Mouse (Mus musculus) adrenal gland, adult 8-10 months (tissue): ENCODE measurements around the gene Rabl3. TPM values are rescaled to one million over a fixed set of nuclear protein-coding genes. Genes with fewer than 3 reads are reported as not detected.

ENCODE experiments used
- DNase-seq: peaks from one replicate; pipeline ENCODE4 v3.0.0; 2022
- total RNA-seq, 4 experiments: library from RNA; stranded (reverse); gene quantifications; 2 replicates each; pipeline ENCODE4 v1.2.4; 2022

Rabl3 gene
- total RNA-seq: 10 to 100 TPM in 2 of 4 experiments, 1 to 10 TPM in 2; 9.3 to 15.2 (median 10.7) TPM

DNA sequence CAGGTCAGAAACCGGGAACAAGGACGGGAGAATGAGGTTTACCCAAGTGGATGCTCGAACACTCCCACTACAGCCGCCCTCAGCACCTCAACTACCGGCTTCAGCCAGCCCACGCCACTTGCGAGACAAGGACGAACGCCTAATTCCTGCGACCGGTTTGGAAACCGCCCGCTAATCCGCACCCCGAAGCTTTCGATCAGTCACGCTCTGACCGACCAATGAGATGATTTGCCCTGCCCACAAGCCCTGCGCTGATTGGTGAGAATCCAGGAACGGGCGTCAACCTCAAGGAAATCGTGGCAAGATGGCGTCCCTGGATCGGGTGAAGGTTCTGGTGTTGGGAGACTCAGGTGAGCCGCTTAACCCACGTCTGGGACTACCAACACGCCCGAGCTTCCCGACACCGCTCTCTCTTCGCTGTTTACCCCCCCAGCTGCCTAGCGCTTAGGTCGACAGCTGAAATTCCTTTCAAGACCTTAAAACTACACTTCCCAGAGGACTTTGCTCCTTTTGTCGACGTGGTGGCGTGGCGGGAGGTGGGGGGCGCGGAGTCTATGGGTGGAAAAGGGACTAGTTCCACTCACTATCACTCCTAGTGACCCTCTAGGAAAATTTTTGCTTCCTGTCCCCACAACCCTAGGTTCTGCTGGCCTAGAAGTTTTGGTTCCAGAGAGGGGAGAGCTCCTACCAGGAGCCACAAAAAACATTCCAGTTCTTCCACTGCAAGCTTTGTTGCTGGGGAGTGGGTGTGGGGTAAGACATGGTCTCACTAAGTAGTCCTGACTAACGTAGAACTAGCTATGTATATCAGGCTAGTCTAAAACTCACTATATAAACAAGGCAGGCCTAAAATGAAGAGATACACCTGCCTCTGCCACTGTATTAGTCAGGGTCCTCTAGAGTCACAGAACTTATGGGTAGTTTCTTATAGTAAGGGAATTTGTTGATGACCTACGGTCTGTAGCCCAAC is at the start of gene Rabl3, which contains the start of gene Gtf2e1:
Gene Rabl3, plus strand, starts transcription at position 275 of the 970 bp plus-strand sequence.
Gene Gtf2e1, minus strand, starts transcription at position 179 of the 970 bp plus-strand sequence.
- peak; percentile 98 for DNase-seq

DNA sequence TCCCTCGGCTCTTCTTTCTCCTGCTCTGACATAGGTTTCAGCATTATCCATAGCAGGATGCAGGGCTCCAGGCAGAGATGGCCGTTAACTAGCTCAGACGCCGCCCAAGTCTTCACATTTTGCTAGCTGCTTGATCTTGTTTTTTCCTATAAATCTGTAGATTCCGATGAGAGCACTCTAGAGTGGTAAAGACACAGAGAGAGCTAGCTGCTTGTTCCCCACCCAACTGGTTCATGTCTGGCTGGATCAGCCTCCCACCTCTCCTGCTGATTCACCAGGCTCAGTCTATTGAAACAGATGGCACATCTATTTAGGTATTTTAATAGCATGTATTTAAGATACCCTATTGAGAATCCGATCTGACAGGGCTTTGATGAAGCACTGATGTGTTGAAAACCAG is 44.7 kb upstream of the Rabl3 start:
- DNase-seq: no peak

DNA sequence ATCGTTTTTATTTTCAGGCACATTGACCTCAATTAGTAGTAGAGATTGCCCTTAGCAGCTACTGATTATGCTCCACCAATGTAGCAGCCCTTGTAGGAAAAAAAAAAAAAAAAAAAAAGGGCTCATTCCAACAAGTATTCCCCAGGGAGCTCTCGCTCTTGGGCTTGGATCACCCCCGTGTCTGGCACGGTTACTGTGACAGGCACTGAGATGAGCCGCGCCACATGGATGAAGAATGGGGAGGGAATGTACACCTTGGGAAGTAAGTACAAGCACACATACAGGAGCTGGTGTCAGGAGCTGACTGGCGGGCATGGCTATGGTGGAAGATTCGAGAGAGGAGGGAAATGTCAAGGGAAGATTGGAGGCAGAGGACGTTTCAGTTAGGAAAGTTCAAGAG is 41.1 kb upstream of the Rabl3 start:
- DNase-seq: no peak

DNA sequence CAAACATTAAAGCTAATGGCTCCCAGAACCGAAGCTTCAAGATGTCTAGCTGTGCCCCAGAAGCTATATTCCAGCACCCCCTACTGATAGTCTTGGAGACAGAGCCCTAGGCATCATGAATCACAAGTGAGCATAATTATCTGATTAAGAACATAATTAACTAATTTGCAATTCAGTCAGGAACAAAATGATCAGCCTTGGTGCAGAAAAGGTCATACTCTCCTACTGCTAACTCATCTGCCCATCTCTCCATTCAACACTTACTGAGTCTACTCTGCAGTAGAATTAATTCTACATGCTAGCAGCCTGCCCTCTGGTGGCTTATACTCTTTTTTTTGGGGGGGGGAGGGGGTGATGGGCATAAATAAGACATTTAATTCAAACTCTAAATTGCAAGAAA is 35.2 kb upstream of the Rabl3 start:
- no peak for DNase-seq

DNA sequence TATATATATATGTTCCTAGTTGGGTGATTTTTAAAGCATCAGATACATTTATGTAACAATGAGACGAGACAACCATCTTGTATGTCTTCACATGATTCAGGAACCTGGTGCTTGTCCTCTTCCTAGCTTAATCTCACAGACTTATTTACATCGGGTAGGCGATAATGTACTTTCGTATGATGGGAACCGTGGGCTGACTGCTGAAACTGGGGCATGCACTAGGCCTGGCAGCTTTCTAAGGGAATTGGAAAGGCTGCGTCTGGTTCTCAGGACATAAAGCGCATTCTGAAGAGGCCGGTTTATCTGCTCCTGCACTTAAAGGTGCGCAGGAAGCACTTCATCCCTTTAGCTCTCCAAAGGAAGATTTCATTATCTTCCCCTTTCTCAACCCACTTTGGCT is 32.9 kb upstream of the Rabl3 start:
- no peak for DNase-seq

DNA sequence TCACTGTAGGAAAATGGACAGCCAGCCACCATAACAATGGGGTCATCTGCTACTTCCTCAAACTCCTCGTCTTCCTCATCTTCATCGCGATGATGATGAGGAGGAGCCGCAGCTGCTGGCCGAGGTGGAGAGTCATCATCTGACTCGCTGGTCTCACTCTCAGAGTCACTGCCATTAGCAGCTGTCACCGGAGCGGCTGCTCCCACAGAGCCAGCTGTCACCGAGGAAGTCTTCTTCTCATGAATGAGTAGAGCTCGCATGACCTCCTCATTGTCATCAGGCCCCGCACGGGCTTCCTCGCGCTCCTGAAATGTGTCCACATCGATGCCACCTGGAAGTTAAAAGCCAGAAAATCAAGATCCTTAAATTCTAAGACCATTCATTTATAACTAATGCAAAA is 28.2 kb upstream of the Rabl3 start:
- DNase-seq: no peak

DNA sequence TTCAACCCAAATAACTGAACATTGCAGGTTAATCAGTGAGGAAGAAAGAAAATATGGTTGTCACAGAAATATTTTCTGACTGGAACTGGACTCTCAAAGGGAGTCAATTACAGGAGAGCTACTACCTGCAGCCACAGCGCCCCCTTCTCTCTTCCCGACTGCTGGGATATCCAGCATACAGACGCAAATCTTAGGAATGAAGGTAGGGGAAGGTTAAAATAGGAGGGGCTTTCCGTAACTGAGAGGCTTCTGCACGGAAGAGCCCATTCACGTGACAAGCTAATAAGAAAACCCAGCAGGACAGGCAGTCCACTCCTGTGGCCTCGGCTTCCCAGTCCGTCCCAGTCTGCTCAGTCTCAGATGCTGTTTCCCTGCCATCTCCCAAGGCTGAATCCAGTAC is 25.0 kb upstream of the Rabl3 start:
- DNase-seq: no peak

DNA sequence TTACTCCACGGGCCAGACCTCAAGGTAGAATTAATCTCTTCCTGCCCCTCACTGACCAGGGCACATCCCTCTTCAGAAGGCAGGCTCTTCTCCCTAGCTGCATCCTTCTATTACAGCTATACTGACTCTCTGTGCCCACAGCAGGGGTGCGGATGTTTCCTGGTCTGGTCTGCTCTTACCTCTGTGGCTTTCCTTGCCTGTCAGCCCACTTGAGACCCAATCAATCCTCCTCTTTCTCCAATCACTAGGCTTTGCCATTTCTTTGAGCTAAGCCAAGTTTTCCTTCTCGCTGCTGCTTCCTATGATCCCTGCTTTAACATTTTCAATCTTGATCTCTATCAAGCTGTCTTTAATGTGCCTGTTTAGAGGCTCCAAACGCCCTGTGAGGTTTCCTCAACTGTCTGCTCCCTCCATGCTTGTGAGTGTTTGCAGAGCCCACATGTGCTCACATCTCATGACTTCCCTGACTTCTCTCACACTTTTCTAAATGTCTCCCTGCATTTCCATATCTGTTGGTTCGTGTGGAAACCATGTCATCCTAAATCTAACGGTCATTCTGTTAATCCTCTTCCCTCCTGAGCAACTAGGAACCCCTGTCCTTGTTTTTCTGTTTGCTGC is 23.2 kb upstream of the Rabl3 start:
- no peak for DNase-seq

DNA sequence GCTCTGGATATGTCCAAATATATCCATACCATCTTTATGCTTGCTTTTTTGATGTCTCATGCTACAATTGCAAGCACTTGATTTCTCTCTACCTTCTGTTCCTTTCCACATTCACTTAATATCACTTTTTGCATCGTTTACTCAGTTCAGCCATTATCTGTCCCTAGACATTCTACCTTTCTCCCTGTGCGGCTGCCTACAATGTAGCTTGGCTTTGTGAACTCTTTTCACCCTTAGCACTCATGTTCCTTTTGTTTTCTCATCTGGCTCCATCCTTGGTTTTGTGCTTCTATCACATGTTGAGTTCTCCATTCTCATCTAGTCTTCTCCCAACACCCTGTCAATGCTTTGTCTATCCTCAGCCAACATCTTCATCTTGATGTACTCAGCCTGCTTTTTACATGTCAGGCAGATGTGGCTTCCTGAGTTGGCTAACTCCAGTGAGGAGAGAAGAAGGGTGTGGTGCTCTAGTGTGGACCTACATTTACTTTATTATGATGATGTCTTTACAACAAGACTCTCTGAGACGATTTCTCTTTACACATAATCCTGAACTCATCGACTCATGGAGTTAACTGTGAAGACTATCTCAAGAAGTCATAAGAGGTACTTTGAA is 22.0 kb upstream of the Rabl3 start:
- DNase-seq: no peak

DNA sequence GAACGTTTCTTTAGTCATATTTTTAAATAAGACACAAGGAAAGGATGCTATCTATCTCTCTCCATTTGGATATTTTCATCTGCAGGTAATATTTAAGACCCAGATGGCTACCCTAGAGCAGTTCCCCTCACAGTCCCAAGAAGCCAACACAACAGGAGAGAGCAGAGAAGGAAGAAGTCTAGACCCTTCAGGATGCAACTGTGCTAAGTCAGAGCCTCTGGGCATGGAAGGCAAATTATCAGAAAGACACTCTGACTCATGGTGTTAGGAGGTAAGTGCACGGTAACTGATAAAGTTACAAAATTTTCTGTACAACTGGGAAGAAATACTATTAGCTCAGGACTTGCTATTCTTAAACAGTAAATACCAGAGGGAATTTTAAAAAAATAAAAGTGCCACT is 21.0 kb upstream of the Rabl3 start:
- DNase-seq: no peak

DNA sequence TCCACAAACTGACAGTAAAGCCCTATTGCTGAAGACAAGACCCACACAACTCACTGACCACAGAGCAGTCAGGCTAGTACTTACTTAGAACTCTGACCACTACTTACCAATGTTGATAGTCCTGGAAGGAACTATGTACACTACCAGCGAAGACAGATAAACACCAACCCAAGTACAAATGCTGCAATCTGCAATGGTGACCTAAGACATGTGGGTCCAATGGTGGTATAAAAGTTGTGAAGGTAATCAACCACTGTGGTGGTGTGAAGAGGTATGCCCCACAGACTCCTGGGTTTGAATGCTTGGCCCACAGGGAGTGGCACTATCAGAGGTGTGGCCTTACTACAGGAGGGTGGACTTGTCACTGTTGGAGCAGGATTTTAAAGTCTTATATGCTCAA is 20.0 kb upstream of the Rabl3 start:
- DNase-seq: no peak

DNA sequence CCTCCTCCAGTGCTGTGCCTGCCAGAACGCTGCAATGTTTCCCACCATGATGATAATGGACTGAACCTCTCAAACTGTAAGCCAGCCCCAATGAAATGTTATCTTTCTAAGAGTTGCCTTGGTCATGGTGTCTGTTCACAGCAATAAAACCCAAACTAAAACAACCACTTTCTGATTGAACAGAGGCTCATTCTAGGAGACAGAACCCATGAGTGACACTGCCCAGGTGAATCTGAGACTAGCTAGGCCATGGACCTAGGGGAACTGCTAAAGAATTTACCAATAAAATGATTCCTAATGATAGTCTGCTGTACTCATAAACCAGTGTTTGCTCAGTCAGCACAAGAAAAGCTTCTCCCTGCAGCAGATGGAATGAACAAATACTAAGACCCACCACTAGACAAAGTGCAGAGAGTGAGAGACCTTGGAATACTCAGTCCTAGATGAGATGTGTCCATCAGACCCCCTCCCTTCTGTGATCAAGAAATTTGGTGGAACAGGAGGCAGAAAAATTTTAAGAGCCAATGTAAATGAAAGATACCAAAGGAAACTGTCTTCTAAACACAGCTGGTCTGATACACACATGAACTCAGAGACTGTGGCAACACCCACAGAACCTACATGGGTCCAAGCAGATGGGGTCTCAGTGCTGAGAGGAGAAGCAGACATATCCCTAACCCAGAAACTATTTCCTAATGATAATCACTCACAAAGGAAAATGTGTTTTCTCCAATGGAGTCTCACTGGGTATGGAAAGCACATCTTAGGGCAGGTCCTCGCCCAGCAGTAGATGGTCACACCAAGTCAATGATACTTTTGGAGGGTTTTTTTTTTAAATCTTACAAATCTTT is 19.3 kb upstream of the Rabl3 start:
- no peak for DNase-seq

DNA sequence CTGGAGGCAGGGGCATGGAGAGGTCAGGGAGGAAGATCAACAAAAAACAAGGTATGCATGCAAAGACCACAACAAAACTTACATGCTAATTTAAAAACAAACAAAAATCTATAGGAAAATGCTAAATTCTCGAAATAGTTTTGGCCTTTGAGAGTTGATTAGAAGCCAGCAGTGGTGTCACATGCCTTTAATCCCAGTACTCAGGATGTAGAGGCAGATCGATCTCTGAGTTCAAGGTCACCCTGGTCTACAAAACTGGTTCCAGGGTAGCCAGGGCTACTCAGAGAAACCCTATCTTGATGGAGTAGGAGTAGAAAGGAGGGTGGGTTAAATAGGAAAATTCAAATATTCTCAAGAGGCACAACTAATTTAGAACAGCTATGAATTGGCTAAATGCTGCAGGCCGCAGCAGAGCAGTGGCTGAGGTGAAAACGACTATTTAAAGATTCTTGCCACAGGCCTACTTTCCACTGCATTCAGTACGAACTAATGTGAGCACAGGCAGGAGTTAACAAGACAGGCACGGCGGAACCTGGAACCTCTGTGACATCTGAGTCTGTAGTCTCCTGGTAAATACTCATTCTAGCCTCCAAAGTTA is 17.5 kb upstream of the Rabl3 start:
- no peak for DNase-seq

DNA sequence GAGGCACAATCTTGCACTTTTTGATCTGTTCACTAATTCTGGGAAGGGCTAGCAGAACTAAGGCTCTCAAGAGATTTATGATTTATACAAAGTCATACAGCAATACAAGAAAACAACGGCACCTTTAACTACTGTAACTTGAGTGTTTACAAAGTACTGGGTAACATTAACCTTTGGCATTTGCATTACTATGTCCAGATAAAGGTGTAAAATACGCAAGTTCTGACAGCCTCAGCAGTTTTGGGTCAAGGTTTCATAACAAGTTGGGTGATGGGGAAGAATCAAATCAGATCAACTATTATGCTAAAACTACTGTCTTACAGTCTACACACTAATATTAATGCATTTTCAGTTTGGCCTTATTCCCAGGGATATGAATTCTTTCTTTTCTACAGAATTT is 14.6 kb upstream of the Rabl3 start:
- no peak for DNase-seq

DNA sequence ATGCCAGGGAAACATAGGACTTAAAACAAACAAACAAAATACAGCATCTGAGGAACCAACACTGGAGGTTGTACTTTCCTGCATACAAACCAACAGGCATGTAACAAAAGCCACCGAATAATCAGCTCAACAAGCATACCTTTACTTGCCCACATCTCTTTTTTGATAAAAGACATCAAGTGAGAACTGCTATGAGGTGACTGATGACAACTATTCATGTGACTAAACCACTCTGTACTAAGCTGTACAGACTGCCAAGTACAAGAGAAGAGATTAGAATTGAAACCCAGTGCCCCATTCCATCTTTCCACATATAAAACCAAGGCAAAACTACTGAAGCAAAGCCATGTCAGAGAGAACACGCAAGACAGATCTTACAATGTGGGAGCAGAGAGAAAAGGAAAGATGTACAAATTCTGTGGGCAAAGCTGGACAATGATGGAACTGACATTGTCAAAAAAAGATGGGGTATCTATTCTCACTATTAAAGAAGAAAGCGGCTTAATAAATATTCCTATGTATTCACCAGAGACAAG is 12.9 kb upstream of the Rabl3 start:
- no peak for DNase-seq

DNA sequence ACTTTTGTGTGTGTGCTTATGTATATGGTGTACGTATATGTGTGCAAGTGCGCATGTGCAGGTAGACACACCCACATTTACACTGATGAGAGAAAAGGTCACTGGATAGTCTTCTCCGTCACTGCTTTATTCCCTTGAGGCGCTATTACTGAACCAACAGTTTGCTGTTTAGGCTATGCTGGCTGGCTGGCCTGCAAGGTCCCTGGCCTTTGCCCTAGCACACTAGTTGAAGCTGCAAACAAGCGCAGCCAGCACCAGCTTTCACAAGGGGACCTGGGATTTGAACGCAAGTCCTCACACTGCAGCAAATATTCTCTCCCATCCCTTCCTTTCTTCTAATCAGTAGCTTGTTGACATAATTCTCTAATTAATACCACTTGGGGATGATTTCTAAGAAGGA is 9.5 kb upstream of the Rabl3 start:
- DNase-seq: no peak

DNA sequence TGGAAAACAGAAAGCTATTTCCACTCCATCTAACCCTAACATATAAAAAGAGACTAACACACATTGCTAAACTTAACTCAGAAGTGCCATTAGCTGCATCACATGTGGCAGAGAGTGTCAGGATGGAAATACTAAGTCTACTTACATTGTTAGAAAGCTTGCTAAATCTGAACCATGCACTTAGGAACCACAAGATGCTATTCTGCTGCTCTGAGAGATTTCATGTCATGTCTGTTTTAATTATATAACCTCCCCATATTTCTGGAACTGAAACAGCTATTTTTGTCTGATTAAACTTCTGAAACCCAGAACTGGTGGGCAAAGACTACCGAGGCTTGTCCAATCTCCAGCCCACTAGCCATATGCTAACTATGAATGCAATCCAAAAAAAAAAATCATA is 7.6 kb upstream of the Rabl3 start:
- no peak for DNase-seq

DNA sequence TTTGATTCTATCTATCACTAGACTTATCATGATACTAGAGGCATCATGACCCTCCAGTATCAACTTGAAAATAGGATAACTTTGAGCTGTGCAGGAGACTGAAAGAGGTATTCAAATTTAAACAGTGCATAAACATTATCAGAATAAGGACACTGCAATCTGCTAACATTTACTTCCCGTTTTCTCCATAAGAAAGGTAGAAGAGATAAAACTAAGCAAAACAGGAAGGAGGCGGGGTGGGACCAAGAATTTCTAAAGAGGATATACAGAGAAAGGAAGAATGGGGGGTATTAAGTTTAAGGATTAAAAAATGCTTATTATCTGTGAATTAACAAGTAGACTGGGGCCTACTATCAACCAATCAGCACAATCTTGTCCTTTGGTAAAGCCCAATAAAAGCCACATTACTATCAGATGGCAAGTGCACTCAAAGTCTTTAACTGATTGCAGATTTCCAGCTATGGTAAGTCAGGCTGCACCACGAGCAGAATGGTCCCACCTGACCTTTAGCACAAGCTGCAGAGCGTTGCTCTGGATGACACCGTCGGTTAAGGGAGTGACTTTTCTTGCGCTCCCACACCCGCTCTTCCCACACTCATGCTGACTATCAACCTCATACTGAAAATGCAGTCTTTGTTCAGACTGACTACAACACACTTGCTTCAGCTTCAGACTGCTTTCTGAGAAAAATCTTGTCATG is 6.2 kb upstream of the Rabl3 start:
- DNase-seq: no peak

DNA sequence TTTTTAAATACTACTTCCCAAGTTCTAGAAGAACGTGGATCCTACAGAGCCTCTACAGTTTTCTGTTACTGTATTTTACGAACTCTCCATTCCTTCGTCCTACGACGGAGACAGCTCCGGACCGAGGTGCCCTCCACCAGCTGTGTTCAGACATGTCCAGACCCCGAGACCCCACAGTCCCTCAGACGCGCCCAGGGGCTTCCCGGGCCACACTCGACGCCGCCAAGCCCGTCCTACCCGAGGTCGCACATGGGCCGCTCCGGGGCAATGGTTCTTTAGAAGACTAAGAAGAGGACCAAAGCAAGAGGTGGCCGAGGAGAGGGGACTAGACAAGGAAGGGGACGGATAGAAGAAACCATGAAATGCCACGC is 460 bp upstream of the Rabl3 start:
- DNase-seq: no peak

DNA sequence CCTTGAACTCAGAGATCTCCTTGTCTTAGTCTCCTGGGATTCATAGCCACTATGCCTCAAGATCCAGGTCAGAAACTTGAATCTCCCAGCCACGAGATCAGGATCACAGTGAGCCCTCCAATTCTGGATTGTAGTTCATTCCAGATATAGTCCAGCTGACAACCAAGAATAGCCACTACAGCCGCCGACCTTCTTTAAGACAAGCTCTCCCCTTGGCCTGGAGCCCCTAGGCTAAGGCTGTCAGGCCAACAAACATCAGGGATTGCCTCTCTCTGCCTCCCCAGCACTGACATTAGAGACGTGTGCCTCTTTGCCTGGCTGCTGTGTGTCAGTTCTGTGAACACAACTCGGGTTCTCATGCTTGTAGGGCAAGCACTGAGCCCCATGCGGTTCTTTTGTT is 1.1 kb downstream of the Rabl3 start:
- DNase-seq: no peak

DNA sequence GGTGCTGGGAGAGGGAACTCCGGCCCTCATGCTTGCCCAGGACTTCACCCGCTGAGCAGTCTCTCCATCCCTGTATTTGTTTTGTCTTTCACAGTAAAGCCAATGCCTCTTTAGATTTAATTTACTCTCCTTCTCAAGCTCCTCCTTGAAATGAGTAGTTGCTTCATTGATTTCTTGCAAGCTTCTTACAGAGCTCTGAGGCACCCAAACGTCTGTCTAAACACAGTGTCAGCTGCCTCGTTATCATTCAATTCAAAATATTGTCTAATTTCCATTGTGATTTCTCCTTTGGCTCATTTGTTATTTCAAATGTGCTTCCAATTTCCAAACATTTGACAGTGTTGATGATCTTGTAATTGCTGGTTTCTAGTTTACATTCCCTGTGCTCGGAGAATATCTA is 6.6 kb downstream of the Rabl3 start:
- DNase-seq: no peak
